12 mouse cellular contexts compared by ENCODE assay signal in the genomic region with DNA sequence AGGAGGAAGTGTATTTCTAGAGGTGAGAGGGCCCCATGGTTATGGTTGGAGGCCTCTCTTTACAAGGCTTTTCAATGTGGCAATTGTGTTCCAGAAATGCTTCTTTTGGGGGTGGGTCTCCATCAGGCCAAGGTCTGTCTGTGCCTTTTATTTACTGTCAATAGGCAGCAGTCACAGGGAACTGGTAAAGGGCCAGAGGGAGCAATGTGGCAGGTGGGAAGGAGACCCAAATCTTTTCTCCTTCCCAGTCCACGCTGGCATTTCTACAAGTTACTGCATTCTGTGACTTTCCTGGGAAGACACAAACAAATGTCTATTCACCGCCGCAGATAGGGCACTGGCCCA.
A peak's percentile ranks its signal among the peaks of the same experiment; 100 is the strongest.
DNase-seq lines count a peak whose midpoint lies in the region; ATAC-seq lines count a peak whose summit lies in the region.
"Had no signal": no experiment of that assay in that cellular context is flagged by ENCODE, and none has a peak within 500 bp of the region (broad histone marks: within the 10 kb centered on the region; RNA-seq: fewer than 3 reads in every experiment).

No protein-coding gene starts in this region.

- peak overlapping the region; percentile 80 for H3K27ac ChIP-seq in forebrain, embryonic 16.5 days (ENCODE audit: low read length)
- H3K27ac ChIP-seq in midbrain, embryonic 10.5 days (replicated peaks): peak overlapping the region; percentile 77
- peak overlapping the region; percentile 85 for H3K27ac ChIP-seq in neural tube, embryonic 15.5 days (replicated peaks)
- H3K27ac ChIP-seq in heart, embryonic 11.5 days (ENCODE audit: low read depth, low read length): no peak overlapping the region
- H3K27ac ChIP-seq: stomach, postnatal 0 days had no signal

- H3K9me3 ChIP-seq in forebrain, embryonic 16.5 days (ENCODE audit: control insufficient read depth, low read length): no peaks in the 10 kb centered on the region
- H3K9me3 ChIP-seq in midbrain, embryonic 10.5 days (replicated peaks): no peaks in the 10 kb centered on the region
- no peaks in the 10 kb centered on the region for H3K9me3 ChIP-seq in neural tube, embryonic 15.5 days (replicated peaks)
- H3K9me3 ChIP-seq in heart, embryonic 11.5 days (replicated peaks; ENCODE audit: control insufficient read depth, low read length): 0 out of 2 replicates have a peak, but pooled peaks cover 3% of the 10 kb centered on the region

- peaks cover 19% of the 10 kb centered on the region for H3K4me1 ChIP-seq in forebrain, embryonic 16.5 days (replicated peaks; ENCODE audit: control insufficient read depth, insufficient read depth, low read length)
- H3K4me1 ChIP-seq in midbrain, embryonic 10.5 days: peaks cover 43% of the 10 kb centered on the region
- H3K4me1 ChIP-seq in neural tube, embryonic 15.5 days: peaks cover 27% of the 10 kb centered on the region
- no peaks in the 10 kb centered on the region for H3K4me1 ChIP-seq in heart, embryonic 11.5 days (ENCODE audit: control insufficient read depth, insufficient read depth, low read length)

- no peak overlapping the region for H3K9ac ChIP-seq in forebrain, embryonic 16.5 days (replicated peaks; ENCODE audit: low read depth, low read length)
- H3K9ac ChIP-seq in neural tube, embryonic 15.5 days (replicated peaks): no peak overlapping the region
- H3K9ac ChIP-seq in heart, embryonic 11.5 days (ENCODE audit: low read depth, low read length): no peak overlapping the region

- H3K36me3 ChIP-seq in forebrain, embryonic 16.5 days (ENCODE audit: control insufficient read depth, insufficient read depth): no peaks in the 10 kb centered on the region
- no peaks in the 10 kb centered on the region for H3K36me3 ChIP-seq in midbrain, embryonic 10.5 days
- no peaks in the 10 kb centered on the region for H3K36me3 ChIP-seq in neural tube, embryonic 15.5 days
- no peaks in the 10 kb centered on the region for H3K36me3 ChIP-seq in heart, embryonic 11.5 days (ENCODE audit: control insufficient read depth, insufficient read depth, low read length)

- DNase-seq in layer of hippocampus, postnatal 10 days (ENCODE audit: low spot score in 2 of 2): peak; percentile 24 to 27
- no peak for DNase-seq in layer of hippocampus, adult 9-11 months
- peak; percentile 16 for DNase-seq in midbrain, embryonic 10.5 days (ENCODE audit: low spot score)
- no peak for DNase-seq in heart, adult 9 months (ENCODE audit: low spot score in 2 of 2)
- no peak for DNase-seq in heart, postnatal 10 days
- DNase-seq: heart, postnatal 4 days; liver had no signal

- no peak overlapping the region for H3K4me3 ChIP-seq in forebrain, embryonic 16.5 days (replicated peaks; ENCODE audit: low read length)
- peak overlapping the region; percentile 24; the same call in 1 of the 2 replicates for H3K4me3 ChIP-seq in midbrain, embryonic 10.5 days
- H3K4me3 ChIP-seq in neural tube, embryonic 15.5 days (replicated peaks): no peak overlapping the region
- H3K4me3 ChIP-seq in heart, embryonic 11.5 days (ENCODE audit: low read depth, low read length): no peak overlapping the region

- no peaks in the 10 kb centered on the region for H3K27me3 ChIP-seq in forebrain, embryonic 16.5 days (replicated peaks; ENCODE audit: control insufficient read depth, insufficient read depth, low read length)
- H3K27me3 ChIP-seq in midbrain, embryonic 10.5 days (ENCODE audit: low read depth, poor library complexity, severe bottlenecking): no peaks in the 10 kb centered on the region
- H3K27me3 ChIP-seq in neural tube, embryonic 15.5 days (replicated peaks): no peaks in the 10 kb centered on the region
- H3K27me3 ChIP-seq in heart, embryonic 11.5 days (ENCODE audit: control insufficient read depth, insufficient read depth, low read length): no peaks in the 10 kb centered on the region

- ATAC-seq in forebrain, embryonic 16.5 days: 0 out of 2 replicates have a peak, but pooled peaks have one; percentile 1
- ATAC-seq in neural tube, embryonic 15.5 days (ENCODE audit: low FRiP score): no peak
- no peak for ATAC-seq in heart, embryonic 11.5 days (replicated peaks; ENCODE audit: insufficient number of reproducible peaks, low FRiP score, low TSS enrichment)
- ATAC-seq: lung, postnatal 0 days had no signal

- intact Hi-C loops in heart, postnatal 10 days (cut with DNase I): no loop called here

- 39% methylated on average over 3 of the region's 3 CpGs for WGBS in forebrain, embryonic 16.5 days
- WGBS in midbrain, embryonic 10.5 days: 78% methylated on average over 3 of the region's 3 CpGs
- 59% methylated on average over 3 of the region's 3 CpGs for WGBS in neural tube, embryonic 15.5 days
- 80% methylated on average over 3 of the region's 3 CpGs for WGBS in heart, embryonic 11.5 days (ENCODE audit: insufficient replicate concordance)

- H3K4me2 ChIP-seq in forebrain, embryonic 16.5 days (ENCODE audit: low read length): no peak overlapping the region
- H3K4me2 ChIP-seq in neural tube, embryonic 15.5 days: peak overlapping the region; percentile 45
- H3K4me2 ChIP-seq in heart, embryonic 11.5 days: no peak overlapping the region

Comparison
In these comparisons a context has a peak if more than half of its experiments do, and no peak if none do; other contexts are left out.
1. DNase-seq: peak in layer of hippocampus, postnatal 10 days (2 of 2) and midbrain, embryonic 10.5 days (single experiment); none in layer of hippocampus, adult 9-11 months (single experiment), heart, adult 9 months (0 of 2) and heart, postnatal 10 days (0 of 2).